In genomic region chr9:107984754-107985055, GRCm38 (mm10) we compare ENCODE assay signal across 8 mouse cellular contexts. TPM values are rescaled to one million over a fixed set of nuclear protein-coding genes. Genes with fewer than 3 reads are reported as not detected.
DNase-seq lines count a peak whose midpoint lies in the region; ATAC-seq and TF ChIP-seq lines count a peak whose summit lies in the region.

No protein-coding gene starts in this region.

- H3K9me3 ChIP-seq in limb, embryonic 10.5 days (replicated peaks) = no peaks in the 10 kb centered on the region
- no peaks in the 10 kb centered on the region for H3K9me3 ChIP-seq in neural tube, embryonic 15.5 days (replicated peaks)

- peaks cover 10% of the 10 kb centered on the region; the same call in 1 of the 2 replicates for H3K4me1 ChIP-seq in liver, adult 2 months (ENCODE audit: control insufficient read depth, insufficient read depth, low read length)
- H3K4me1 ChIP-seq in limb, embryonic 10.5 days = peaks cover 75% of the 10 kb centered on the region
- peaks cover 29% of the 10 kb centered on the region for H3K4me1 ChIP-seq in neural tube, embryonic 15.5 days

- H3K79me2 ChIP-seq in liver, adult 2 months (ENCODE audit: control insufficient read depth, insufficient read depth, low read length) = no peaks in the 10 kb centered on the region

- H3K4me2 ChIP-seq in neural tube, embryonic 15.5 days = peak overlapping the region; percentile 87

- no peaks in the 10 kb centered on the region for H3K27me3 ChIP-seq in liver, adult 2 months (ENCODE audit: control insufficient read depth, insufficient read depth, low read length)
- H3K27me3 ChIP-seq in limb, embryonic 10.5 days (ENCODE audit: low read depth, poor library complexity, severe bottlenecking) = no peaks in the 10 kb centered on the region
- peaks cover 14% of the 10 kb centered on the region for H3K27me3 ChIP-seq in neural tube, embryonic 15.5 days (replicated peaks)

- 69% methylated on average over 9 of the region's 9 CpGs for WGBS in liver, adult 2 months
- 43% methylated on average over 9 of the region's 9 CpGs for WGBS in limb, embryonic 10.5 days
- WGBS in neural tube, embryonic 15.5 days = 64% methylated on average over 9 of the region's 9 CpGs

- H3K27ac ChIP-seq in liver, adult 2 months (replicated peaks; ENCODE audit: insufficient read depth, low read depth, low read length) = peak overlapping the region; percentile 11
- peak overlapping the region; percentile 98 for H3K27ac ChIP-seq in limb, embryonic 10.5 days
- H3K27ac ChIP-seq in neural tube, embryonic 15.5 days (replicated peaks) = peak overlapping the region; percentile 82

- no peak for TF ChIP-seq POLR2A in liver, adult 2 months (IDR thresholded peaks at IDR 0.05; ENCODE audit: extremely low read depth, insufficient read depth, low read length)

- H3K36me3 ChIP-seq in liver, adult 2 months (ENCODE audit: control insufficient read depth, insufficient read depth, low read length) = no peaks in the 10 kb centered on the region
- peaks cover 31% of the 10 kb centered on the region for H3K36me3 ChIP-seq in limb, embryonic 10.5 days
- H3K36me3 ChIP-seq in neural tube, embryonic 15.5 days = no peaks in the 10 kb centered on the region

- H3K4me3 ChIP-seq in liver, adult 2 months (ENCODE audit: insufficient read depth, low read depth, low read length) = peak overlapping the region; percentile 65
- H3K4me3 ChIP-seq in limb, embryonic 10.5 days = peak overlapping the region; percentile 83
- H3K4me3 ChIP-seq in neural tube, embryonic 15.5 days (replicated peaks) = peak overlapping the region; percentile 73

- DNase-seq in liver, adult 2 months (ENCODE audit: extremely low read depth, low read depth, low spot score) = no peak
- no peak for DNase-seq in liver
- DNase-seq in limb, embryonic 10.5 days (ENCODE audit: low spot score) = no peak
- no peak for DNase-seq in ovary, adult 18-20 months (ENCODE audit: low spot score)
- DNase-seq in spleen, adult 12 weeks (ENCODE audit: low spot score) = no peak
- DNase-seq in retina, postnatal 1 day = no peak

- ATAC-seq in erythroid progenitor cell, adult 5-6 weeks (replicated peaks; ENCODE audit: low FRiP score, poor library complexity, severe bottlenecking) = 0 out of 2 replicates have a peak, but pooled peaks have one; percentile 2
- no peak for ATAC-seq in neural tube, embryonic 15.5 days (ENCODE audit: low FRiP score)

- no peak for TF ChIP-seq CTCF in liver, adult 2 months (IDR thresholded peaks at IDR 0.05; ENCODE audit: low read depth, low read length)

- peak overlapping the region; percentile 48; the same call in 1 of the 2 replicates for H3K9ac ChIP-seq in liver, adult 2 months (ENCODE audit: low read depth, low read length)
- peak overlapping the region; percentile 61 for H3K9ac ChIP-seq in neural tube, embryonic 15.5 days (replicated peaks)

RNA-seq across cellular contexts. Expression of gene Inka1, which starts 1.0 kb away (rescaled TPM):
- 0.87 and 1.3 TPM in 2 replicates for total RNA-seq in liver, adult 2 months (2014; rRNA removed)
- polyA plus RNA-seq in liver, adult 2 months (2012; rRNA removed) = 1.1 and 1.7 TPM in 2 replicates
- 26.0 and 44.3 TPM in 2 replicates for total RNA-seq in erythroid progenitor cell, adult 5-6 weeks (2015; ENCODE audit: low replicate concordance)
- total RNA-seq in erythroid progenitor cell, adult 5-6 weeks (2017; ENCODE audit: low replicate concordance) = 34.4 and 43.8 TPM in 2 replicates
- 180 and 189 TPM in 2 replicates for polyA plus RNA-seq in limb, embryonic 10.5 days (2016; fragmentation: Nextera tagmentation; extraction: Ambion mirVana)
- 21.0 and 30.4 TPM in 2 replicates for polyA plus RNA-seq in neural tube, embryonic 15.5 days (2015; fragmentation: Nextera tagmentation; extraction: Ambion mirVana)

RNA-seq across cellular contexts. Expression of gene Gm20661, which starts 1.8 kb away (rescaled TPM):
- not detected in 2 replicates for total RNA-seq in liver, adult 2 months (2014; rRNA removed)
- 0.10 TPM in 1 of 2 replicates, not detected in the other for polyA plus RNA-seq in liver, adult 2 months (2012; rRNA removed)
- total RNA-seq in erythroid progenitor cell, adult 5-6 weeks (2015; ENCODE audit: low replicate concordance) = 1.1 TPM in 1 of 2 replicates, not detected in the other
- total RNA-seq in erythroid progenitor cell, adult 5-6 weeks (2017; ENCODE audit: low replicate concordance) = 0.64 and 4.2 TPM in 2 replicates
- polyA plus RNA-seq in limb, embryonic 10.5 days (2016; fragmentation: Nextera tagmentation; extraction: Ambion mirVana) = 3.5 and 6.2 TPM in 2 replicates
- polyA plus RNA-seq in neural tube, embryonic 15.5 days (2015; fragmentation: Nextera tagmentation; extraction: Ambion mirVana) = 1.2 and 3.1 TPM in 2 replicates

RNA-seq across cellular contexts. Expression of gene Cdhr4, which starts 7.6 kb away (rescaled TPM):
- not detected in 2 replicates for total RNA-seq in liver, adult 2 months (2014; rRNA removed)
- 0.19 and 0.44 TPM in 2 replicates for polyA plus RNA-seq in liver, adult 2 months (2012; rRNA removed)
- total RNA-seq in erythroid progenitor cell, adult 5-6 weeks (2015; ENCODE audit: low replicate concordance) = 14.8 TPM in 1 of 2 replicates, not detected in the other
- 13.3 TPM in 1 of 2 replicates, not detected in the other for total RNA-seq in erythroid progenitor cell, adult 5-6 weeks (2017; ENCODE audit: low replicate concordance)
- polyA plus RNA-seq in limb, embryonic 10.5 days (2016; fragmentation: Nextera tagmentation; extraction: Ambion mirVana) = 6.5 and 11.9 TPM in 2 replicates
- 1.5 and 3.5 TPM in 2 replicates for polyA plus RNA-seq in neural tube, embryonic 15.5 days (2015; fragmentation: Nextera tagmentation; extraction: Ambion mirVana)

RNA-seq across cellular contexts. Expression of gene Uba7, which starts 9.4 kb away (rescaled TPM):
- 16.4 and 22.0 TPM in 2 replicates for total RNA-seq in liver, adult 2 months (2014; rRNA removed)
- polyA plus RNA-seq in liver, adult 2 months (2012; rRNA removed) = 19.3 and 30.6 TPM in 2 replicates
- 365 and 400 TPM in 2 replicates for total RNA-seq in erythroid progenitor cell, adult 5-6 weeks (2015; ENCODE audit: low replicate concordance)
- total RNA-seq in erythroid progenitor cell, adult 5-6 weeks (2017; ENCODE audit: low replicate concordance) = 262 and 332 TPM in 2 replicates
- 18.6 and 22.5 TPM in 2 replicates for polyA plus RNA-seq in limb, embryonic 10.5 days (2016; fragmentation: Nextera tagmentation; extraction: Ambion mirVana)
- 5.6 and 23.0 TPM in 2 replicates for polyA plus RNA-seq in neural tube, embryonic 15.5 days (2015; fragmentation: Nextera tagmentation; extraction: Ambion mirVana)

RNA-seq across cellular contexts. Expression of gene Gm20662, which starts 11.4 kb away (rescaled TPM):
- total RNA-seq in liver, adult 2 months (2014; rRNA removed) = 1.7 TPM in 1 of 2 replicates, not detected in the other
- polyA plus RNA-seq in liver, adult 2 months (2012; rRNA removed) = 0.44 and 0.76 TPM in 2 replicates
- total RNA-seq in erythroid progenitor cell, adult 5-6 weeks (2015; ENCODE audit: low replicate concordance) = not detected in 2 replicates
- total RNA-seq in erythroid progenitor cell, adult 5-6 weeks (2017; ENCODE audit: low replicate concordance) = not detected in 2 replicates
- polyA plus RNA-seq in limb, embryonic 10.5 days (2016; fragmentation: Nextera tagmentation; extraction: Ambion mirVana) = 0.34 and 0.93 TPM in 2 replicates
- 0.59 and 1.1 TPM in 2 replicates for polyA plus RNA-seq in neural tube, embryonic 15.5 days (2015; fragmentation: Nextera tagmentation; extraction: Ambion mirVana)

Comparison
In these comparisons a context has a peak if more than half of its experiments do, and no peak if none do; other contexts are left out.
1. H3K27ac ChIP-seq: peak in every context shown above with its lines; median percentile 98 in limb, embryonic 10.5 days; 82 in neural tube, embryonic 15.5 days; 11 in liver, adult 2 months.